Mouse (Mus musculus) hindbrain, postnatal 0 days (tissue): ENCODE data around the gene Brca1. TPM values are rescaled to one million over a fixed set of nuclear protein-coding genes. Genes with fewer than 3 reads are reported as not detected.

Experiments
- ATAC-seq: fragments of 200-750 bp; cut with Nextera tagmentation; 2 replicates; pipeline ENCODE4 v1.8.0; 2017; ENCODE audit warnings: mild to moderate bottlenecking, moderate TSS enrichment, moderate library complexity
- DNase-seq: peaks from one replicate; pipeline ENCODE4 v3.0.0-alpha.2; 2015; ENCODE audit warnings: low spot score
- H3K27ac ChIP-seq: fragments of 300-500 bp; sonication (generic); 2 replicates; pipeline ENCODE4 v1.5.1; 2014; ENCODE audit warnings: mild to moderate bottlenecking
- H3K27me3 ChIP-seq: fragments of 300-500 bp; sonication (generic); 2 replicates; pipeline ENCODE4 v1.6.1; 2014; ENCODE audit warnings: low read length, mixed read lengths; ENCODE audit not compliant: insufficient read depth
- H3K36me3 ChIP-seq: fragments of 300-500 bp; sonication (generic); 2 replicates; pipeline ENCODE4 v1.6.1; 2014; ENCODE audit warnings: low read length, mixed read lengths; ENCODE audit not compliant: insufficient read depth
- H3K4me1 ChIP-seq: fragments of 300-500 bp; sonication (generic); 2 replicates; pipeline ENCODE4 v1.6.1; 2014; ENCODE audit warnings: antibody characterized with exemption, low read length, mixed read lengths; ENCODE audit not compliant: insufficient read depth
- H3K4me2 ChIP-seq: fragments of 300-500 bp; sonication (generic); 2 replicates; pipeline ENCODE4 v1.6.1; 2014; ENCODE audit warnings: low read depth, mild to moderate bottlenecking, low read length, moderate library complexity, mixed read lengths
- H3K4me3 ChIP-seq: fragments of 300-500 bp; sonication (generic); 2 replicates; pipeline ENCODE4 v1.5.1; 2014; ENCODE audit warnings: low read length
- H3K9ac ChIP-seq: fragments of 300-500 bp; sonication (generic); replicated peaks from 2 replicates; pipeline ENCODE4 v1.6.1; 2014; ENCODE audit warnings: mild to moderate bottlenecking, low read length, moderate library complexity, mixed read lengths
- H3K9me3 ChIP-seq: fragments of 300-500 bp; sonication (generic); 2 replicates; pipeline ENCODE4 v1.6.1; 2016; ENCODE audit warnings: low read length, mixed read lengths
- CTCF ChIP-seq: IDR thresholded peaks from 2 replicates; pipeline ENCODE4 v1.5.1; 2016; ENCODE audit warnings: antibody characterized with exemption, control low read depth, low read depth
- WGBS: fragments of 180-500 bp; shearing (Covaris S2); extraction: QIAGEN DNeasy Blood & Tissue Kit; methylation state at CpG from one replicate; pipeline ENCODE4 v1.1.7; 2014; 5-methylcytosine and 5-hydroxymethylcytosine counted together
- polyA plus RNA-seq: library from polyadenylated mRNA; unstranded; fragments of >200 nt; fragmentation: Nextera tagmentation; extraction: Ambion mirVana; gene quantifications from 2 replicates; pipeline ENCODE4 v1.2.1, GENCODE M21; 2015
- total RNA-seq: library from RNA; depleted of rRNA; stranded (reverse); fragments of >200 nt; gene quantifications from 2 replicates; pipeline ENCODE4 v1.2.3, GENCODE M21; 2014

Gene Brca1
- total and polyA plus RNA-seq, 2 experiments from 2014 or later: 2.4 to 8.5 TPM

- WGBS: 3% methylated on average over 57 of the region's 60 CpGs
- 0 out of 2 replicates have a peak, but pooled peaks have one; percentile 3 for TF ChIP-seq CTCF
- Histone ChIP-seq H3K9ac (peak within 1 kb of the TSS; percentile 74), H3K27ac (peak within 1 kb of the TSS; percentile 89), H3K9me3 (no peaks in the 10 kb centered on the region), H3K36me3 (peaks cover 11% of the 10 kb centered on the region; the same call in 1 of the 2 replicates), H3K4me2 (peak within 1 kb of the TSS; percentile 75), H3K4me1 (peaks cover 24% of the 10 kb centered on the region), H3K27me3 (no peaks in the 10 kb centered on the region), H3K4me3 (peak within 1 kb of the TSS; percentile 78)
- ATAC-seq: peak; percentile 60
- DNase-seq: peak; percentile 91
Observed at GRCm38 (mm10) chr11:101465869-101466551, 85.7 kb downstream of the Brca1 start, which contains the start of gene Vat1. Vat1 (minus strand) TSS chr11:101466230.

GRCm38 (mm10) chr11:101465101-101465868 lies 86.5 kb downstream of the Brca1 start:
- TF ChIP-seq CTCF: peak; percentile 48
- H3K4me1 ChIP-seq: peaks cover 24% of the 10 kb centered on the region
- peak; percentile 59 for ATAC-seq

GRCm38 (mm10) chr11:101464211-101465100 lies 87.3 kb downstream of the Brca1 start, which contains the start of gene Rnd2:
Rnd2 (plus strand) TSS chr11:101464999.
- ATAC-seq (no peak; the same call in 1 of the 2 replicates), DNase-seq (no peak)
- H3K4me3 ChIP-seq: peak within 1 kb of the TSS; percentile 77
- peak within 1 kb of the TSS; percentile 75 for H3K4me2 ChIP-seq
- peak within 1 kb of the TSS; percentile 74 for H3K9ac ChIP-seq
- H3K27me3 ChIP-seq: no peaks in the 10 kb centered on the region
- peaks cover 22% of the 10 kb centered on the region for H3K36me3 ChIP-seq
- H3K27ac ChIP-seq: peak within 1 kb of the TSS; percentile 86
- H3K9me3 ChIP-seq: no peaks in the 10 kb centered on the region
- H3K4me1 ChIP-seq: peaks cover 24% of the 10 kb centered on the region
- no peak for TF ChIP-seq CTCF
- WGBS: 10% methylated on average over 12 of the region's 12 CpGs

More at GRCm38 (mm10) chr11:101465101-101465868, 86.5 kb downstream of the Brca1 start:
- H3K36me3 ChIP-seq: peaks cover 13% of the 10 kb centered on the region
- WGBS: under 1% methylated on average over 51 of the region's 51 CpGs
- H3K4me3 ChIP-seq: peak overlapping the region; percentile 77
- peak overlapping the region; percentile 74 for H3K9ac ChIP-seq
- DNase-seq: peak; percentile 78
- H3K27me3 ChIP-seq: no peaks in the 10 kb centered on the region
- H3K9me3 ChIP-seq: no peaks in the 10 kb centered on the region
- peak overlapping the region; percentile 75 for H3K4me2 ChIP-seq
- peak overlapping the region; percentile 86 for H3K27ac ChIP-seq

- Histone ChIP-seq H3K9ac (no peak overlapping the region), H3K27me3 (no peaks in the 10 kb centered on the region), H3K9me3 (no peaks in the 10 kb centered on the region), H3K27ac (peak overlapping the region; percentile 27; the same call in 1 of the 2 replicates), H3K4me1 (peaks cover 19% of the 10 kb centered on the region), H3K36me3 (peaks cover 38% of the 10 kb centered on the region), H3K4me3 (peak overlapping the region; percentile 77), H3K4me2 (peak overlapping the region; percentile 75)
- WGBS: 20% methylated on average over 13 of the region's 13 CpGs
- TF ChIP-seq CTCF: no peak
- peak; percentile 50; the same call in 1 of the 2 replicates for ATAC-seq
- DNase-seq: peak; percentile 73
Observed at GRCm38 (mm10) chr11:101462583-101463440, 88.9 kb downstream of the Brca1 start.

GRCm38 (mm10) chr11:101462141-101462540 lies 89.6 kb downstream of the Brca1 start:
- Histone ChIP-seq H3K4me2 (peak overlapping the region; percentile 75; the same call in 1 of the 2 replicates), H3K27ac (peak overlapping the region; percentile 27; the same call in 1 of the 2 replicates), H3K27me3 (no peaks in the 10 kb centered on the region), H3K4me1 (peaks cover 19% of the 10 kb centered on the region), H3K4me3 (no peak overlapping the region), H3K9ac (no peak overlapping the region), H3K36me3 (peaks cover 43% of the 10 kb centered on the region), H3K9me3 (no peaks in the 10 kb centered on the region)
- DNase-seq (no peak), ATAC-seq (no peak)
- 47% methylated on average over 14 of the region's 14 CpGs for WGBS
- TF ChIP-seq CTCF: no peak
